Mouse (Mus musculus) urinary bladder, postnatal 10 days (tissue): ENCODE measurements at regions not wholly inside any gene's neighbourhood (a gene's known extent, or its start where the extent isn't known, plus 50 kb on each side); places are given as distances from the start of the nearest gene placed in this dataset.

Experiments
- DNase-seq: peaks from one replicate; pipeline ENCODE4 v3.0.0; 2022; ENCODE audit warnings: low spot score

- DNase-seq = no peak
Observed at GRCm38 (mm10) chr10:117556027-117556789, 73.1 kb upstream of the Cpm start.

GRCm38 (mm10) chr10:117555542-117555941 lies 73.8 kb upstream of the Cpm start:
- DNase-seq = no peak

GRCm38 (mm10) chr10:117555044-117555443 lies 74.3 kb upstream of the Cpm start:
- DNase-seq = no peak

GRCm38 (mm10) chr10:117554533-117554932 lies 74.8 kb upstream of the Cpm start:
- DNase-seq = no peak

GRCm38 (mm10) chr10:117553211-117554186 lies 75.8 kb upstream of the Cpm start:
- no peak for DNase-seq

- DNase-seq = no peak
Observed at GRCm38 (mm10) chr10:117552049-117552652, 77.1 kb upstream of the Cpm start.

GRCm38 (mm10) chr10:117551234-117552048 lies 77.9 kb upstream of the Cpm start:
- no peak for DNase-seq

GRCm38 (mm10) chr10:117549854-117550605 lies 79.3 kb upstream of the Cpm start:
- DNase-seq = no peak

- no peak for DNase-seq
Observed at GRCm38 (mm10) chr10:117549506-117549830, 79.8 kb upstream of the Cpm start.

GRCm38 (mm10) chr10:117548775-117549505 lies 80.4 kb upstream of the Cpm start:
- DNase-seq = no peak

GRCm38 (mm10) chr10:117548262-117548661 lies 81.0 kb upstream of the Cpm start:
- DNase-seq = no peak

GRCm38 (mm10) chr10:117547275-117547674 lies 82.0 kb upstream of the Cpm start:
- DNase-seq = no peak

- DNase-seq = no peak
Observed at GRCm38 (mm10) chr10:117545842-117546631, 83.3 kb upstream of the Cpm start.

- DNase-seq = no peak
Observed at GRCm38 (mm10) chr10:117544680-117545546, 84.4 kb upstream of the Cpm start.

- no peak for DNase-seq
Observed at GRCm38 (mm10) chr10:117543995-117544679, 85.2 kb upstream of the Cpm start.

- no peak for DNase-seq
Observed at GRCm38 (mm10) chr10:117543696-117543950, 85.7 kb upstream of the Cpm start.

GRCm38 (mm10) chr10:117542886-117543695 lies 86.2 kb upstream of the Cpm start:
- no peak for DNase-seq
